Mouse (Mus musculus): ENCODE data around the gene Rnf6.

DNA sequence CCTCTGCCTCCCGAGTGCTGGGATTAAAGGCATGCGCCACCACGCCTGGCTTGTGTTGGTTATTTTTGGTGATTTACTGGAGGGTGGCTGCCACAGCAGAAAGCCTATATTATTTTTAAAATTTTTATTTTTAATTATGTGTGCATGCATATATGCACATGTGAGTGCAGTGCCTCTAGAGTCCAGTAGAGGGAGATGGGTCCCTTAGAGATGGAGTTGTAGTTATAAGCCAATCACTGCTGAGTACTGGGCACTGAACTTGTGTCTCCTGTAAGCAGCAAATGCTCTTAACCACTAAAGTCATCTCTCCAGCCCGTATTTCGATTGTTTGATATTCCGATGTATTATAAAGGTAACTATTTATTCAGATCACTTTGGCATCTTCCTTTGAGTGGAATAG is 20.8 kb downstream of the Rnf6 start:
- TF ChIP-seq CTCF (IDR thresholded peaks at IDR 0.05; ENCODE audit: low read depth) (no peak), EP300 (IDR thresholded peaks at IDR 0.05; ENCODE audit: low read depth) (no peak)

Data from heart, postnatal 0 days (tissue).